Mouse (Mus musculus): ENCODE results near the gene Crip2.

- TF ChIP-seq CTCF (IDR thresholded peaks at IDR 0.05; ENCODE audit: low read depth, low read length) (no peak), GATA1 (IDR thresholded peaks at IDR 0.05; ENCODE audit: borderline replicate concordance, low read length) (no peak), GATA2 (IDR thresholded peaks at IDR 0.05; ENCODE audit: borderline replicate concordance, low read depth, low read length) (no peak), TAL1 (conservative IDR thresholded peaks at IDR 0.05; ENCODE audit: low read depth, low read length) (no peak)
Observed at GRCm38 (mm10) chr12:113097749-113098281, 42.2 kb upstream of the Crip2 start, which contains the start of gene Mta1.
